Mouse (Mus musculus) right cerebral cortex, postnatal 36 days (tissue): ENCODE data around the gene Rccd1.

Experiments
- DNase-seq, 2 experiments: peaks; one replicate each; pipeline ENCODE4 v3.0.0; 2022; ENCODE audit warnings: low spot score in 2 of 2, mixed read lengths in 1 of 2

Rccd1 gene

DNA sequence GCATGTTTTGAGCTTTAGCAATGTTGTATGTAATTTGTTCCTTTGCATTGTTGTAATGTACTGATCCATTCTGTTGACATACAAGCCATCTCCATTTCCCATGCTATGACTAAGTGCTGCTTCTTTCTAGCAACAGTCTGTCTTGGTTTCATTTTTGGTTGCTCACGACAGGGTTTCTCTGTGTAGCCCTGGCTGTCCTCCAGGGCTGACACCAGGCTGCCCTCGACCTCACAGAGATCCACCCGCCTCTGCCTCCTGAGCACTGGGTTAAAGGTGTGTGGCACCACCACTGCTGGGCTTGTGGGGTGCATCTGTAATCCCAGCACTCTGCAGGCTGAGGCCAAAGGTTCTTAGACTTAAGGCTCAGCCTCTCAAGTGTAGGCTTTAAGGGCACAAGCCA lies 24.7 kb downstream of the Rccd1 start:
- DNase-seq = no peak

GRCm38 (mm10) chr7:80298754-80299153 lies 25.5 kb downstream of the Rccd1 start:
- no peak for DNase-seq

DNA sequence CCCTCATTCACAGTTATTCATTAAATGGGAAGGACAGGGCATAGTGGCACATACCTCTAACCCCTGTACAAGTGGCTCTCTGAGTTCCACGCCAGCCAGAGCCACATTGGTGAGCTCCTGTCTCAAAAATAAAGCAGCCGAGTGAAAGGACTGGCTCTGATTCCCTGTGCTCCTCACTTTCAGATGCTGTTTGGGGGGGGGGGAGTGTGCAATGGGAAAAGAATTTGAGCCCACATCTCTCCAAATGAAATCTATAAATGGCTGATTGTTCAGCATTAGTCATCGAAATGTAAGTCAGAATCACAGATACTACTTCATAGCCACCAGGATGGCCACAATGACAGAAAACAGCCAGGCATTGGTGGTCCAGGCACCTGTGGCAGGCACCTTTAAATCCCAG lies 27.2 kb downstream of the Rccd1 start:
- DNase-seq = no peak

GRCm38 (mm10) chr7:80296462-80296861 lies 27.8 kb downstream of the Rccd1 start:
- DNase-seq = no peak

DNA sequence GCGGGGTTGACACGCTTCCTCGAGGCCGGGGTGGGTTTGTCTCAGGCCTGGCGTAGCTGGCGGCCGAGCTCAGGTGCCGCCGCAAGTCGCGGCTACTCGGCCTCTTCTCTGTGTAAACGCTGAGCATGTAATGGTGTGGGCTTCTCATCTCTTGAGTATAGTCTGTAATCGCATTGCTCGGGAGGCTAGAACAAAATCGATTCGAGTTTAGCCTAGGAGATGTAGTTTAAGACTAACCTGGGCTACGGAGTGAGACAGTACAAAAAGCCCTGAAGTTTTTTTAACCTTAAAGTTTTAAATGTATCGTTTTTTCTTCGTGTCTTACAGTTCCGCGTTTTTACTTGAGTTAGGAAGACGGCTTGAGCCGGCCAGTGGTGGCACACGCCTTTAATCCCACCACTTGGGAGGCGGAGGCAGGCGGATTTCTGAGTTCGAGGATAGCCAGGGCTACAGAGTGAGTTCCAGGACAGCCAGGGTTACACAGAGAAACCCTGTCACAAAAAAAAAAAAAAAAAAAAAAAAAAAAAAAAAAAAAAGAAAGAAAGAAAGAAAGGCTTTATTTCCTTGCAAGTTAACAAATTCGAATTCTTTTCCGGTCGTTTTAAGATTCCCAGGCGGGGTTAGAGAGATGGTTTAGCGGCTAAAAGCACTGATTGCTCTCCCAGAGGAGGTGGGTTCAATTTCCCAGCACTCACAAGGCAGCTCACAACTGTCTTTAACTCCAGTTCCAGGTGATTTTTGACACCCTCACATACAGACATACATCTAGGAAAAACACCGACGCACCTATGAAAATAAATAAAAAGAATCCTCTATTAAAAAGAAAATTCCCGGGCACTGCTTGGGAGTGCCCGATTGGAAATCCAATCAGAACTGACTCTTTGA lies 29.2 kb downstream of the Rccd1 start:
- DNase-seq = no peak

DNA sequence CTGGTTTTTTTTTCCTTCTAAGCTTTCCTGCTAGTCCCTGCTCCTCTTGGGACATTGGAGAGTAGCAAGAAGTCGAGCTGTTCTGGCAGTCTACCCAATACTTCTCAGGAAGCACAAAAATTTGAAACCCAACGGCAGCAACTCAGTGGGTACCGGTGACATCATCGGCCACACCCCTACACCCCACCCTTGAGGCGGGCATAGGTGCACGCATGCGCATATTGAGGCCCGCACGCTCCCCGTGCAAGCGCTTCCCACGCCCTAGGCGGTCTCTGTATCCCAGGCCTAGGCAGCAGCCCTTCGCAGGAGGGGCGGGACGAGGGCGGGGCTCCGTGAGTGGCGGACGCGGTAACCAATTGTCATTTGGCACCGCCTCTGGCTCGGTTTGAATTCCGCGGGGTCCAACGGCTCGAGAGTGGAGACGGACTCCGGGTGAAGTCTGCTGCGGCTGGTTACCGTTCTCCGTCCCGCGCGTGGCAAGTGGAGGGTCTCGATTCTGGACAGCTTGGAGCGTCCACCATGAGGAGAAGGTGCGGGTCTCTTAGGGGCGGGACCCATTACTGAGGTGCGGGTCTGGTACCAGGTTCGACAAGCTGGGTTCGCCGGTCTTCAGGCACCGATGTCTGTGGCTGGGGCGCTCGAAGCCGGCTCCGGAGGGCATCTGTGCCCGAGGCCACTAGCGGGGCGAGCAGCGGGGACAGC lies 30.0 kb downstream of the Rccd1 start, which contains the start of gene Prc1:
TSS of gene Prc1 (plus strand) at position 389 of the 702 bp plus-strand sequence.
- DNase-seq = peak; percentile 97 to 98

- DNase-seq = no peak
Measured at GRCm38 (mm10) chr7:80287736-80288135, 36.5 kb downstream of the Rccd1 start.

- DNase-seq = no peak
Measured at GRCm38 (mm10) chr7:80285725-80286124, 38.5 kb downstream of the Rccd1 start.

GRCm38 (mm10) chr7:80284391-80284790 lies 39.9 kb downstream of the Rccd1 start:
- DNase-seq = no peak

- DNase-seq = no peak
Measured at GRCm38 (mm10) chr7:80283226-80283918, 40.9 kb downstream of the Rccd1 start.

- no peak for DNase-seq
Measured at GRCm38 (mm10) chr7:80281646-80282045, 42.6 kb downstream of the Rccd1 start.

DNA sequence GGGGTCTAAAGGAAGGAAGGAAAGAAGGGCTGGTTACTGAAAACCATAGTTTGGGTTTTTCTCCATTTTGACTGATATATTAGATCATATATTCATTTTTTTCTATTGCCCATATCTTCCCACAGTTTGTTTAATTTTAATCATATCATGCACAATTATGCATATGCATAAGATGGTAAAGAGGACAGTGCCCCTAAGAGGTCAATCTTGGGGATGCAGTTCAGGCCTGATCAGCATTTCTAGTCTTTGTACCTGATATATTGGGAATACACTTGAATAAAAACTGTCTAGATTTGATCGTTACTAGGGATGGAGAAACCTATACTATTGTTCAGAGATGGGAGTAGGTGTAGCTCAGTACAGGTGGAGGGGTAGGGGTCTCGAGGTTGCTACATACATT lies 43.3 kb downstream of the Rccd1 start:
- no peak for DNase-seq

DNA sequence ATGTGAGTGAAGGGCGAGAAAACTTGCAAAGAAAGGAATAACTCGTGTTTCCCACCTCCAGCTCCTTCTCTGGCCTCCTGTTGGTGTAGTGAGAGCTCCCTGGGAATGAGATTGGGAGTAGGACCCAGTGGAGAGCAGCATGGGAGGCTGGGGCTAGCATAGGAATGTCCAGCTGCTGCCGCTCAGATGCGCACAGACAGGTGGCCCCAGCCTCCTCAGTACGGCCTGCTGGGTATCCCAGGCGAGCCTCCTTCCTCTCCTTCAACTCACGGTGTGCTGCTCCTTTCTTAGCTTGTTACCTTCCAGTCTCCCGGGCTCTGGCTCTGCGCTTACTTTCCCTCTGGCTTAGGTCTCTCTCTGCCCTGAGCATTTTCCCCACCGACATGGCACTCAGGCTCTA lies 44.2 kb downstream of the Rccd1 start:
- DNase-seq = no peak

DNA sequence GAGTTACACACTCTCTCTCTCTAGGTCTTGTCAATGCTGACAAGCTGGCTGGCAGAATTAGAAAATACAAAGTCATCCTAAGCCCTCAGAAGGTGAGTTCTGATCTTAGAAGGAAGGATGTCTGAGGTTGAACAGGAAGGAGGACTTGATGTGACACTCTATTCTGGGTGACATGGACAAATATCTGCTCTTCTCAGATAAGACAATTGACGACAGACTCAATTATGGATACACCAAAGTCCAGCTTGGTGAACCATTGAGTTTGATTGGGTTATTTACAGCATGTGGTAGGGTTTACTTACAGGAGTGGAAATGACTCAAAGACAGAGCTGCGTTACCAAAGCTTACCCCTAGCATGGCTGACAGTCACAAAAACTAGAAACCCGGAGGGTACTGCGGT lies 47.9 kb downstream of the Rccd1 start:
- DNase-seq = no peak

GRCm38 (mm10) chr7:80273456-80273855 lies 50.8 kb downstream of the Rccd1 start:
- no peak for DNase-seq

GRCm38 (mm10) chr7:80269751-80270255 lies 54.5 kb downstream of the Rccd1 start:
- DNase-seq = no peak

DNA sequence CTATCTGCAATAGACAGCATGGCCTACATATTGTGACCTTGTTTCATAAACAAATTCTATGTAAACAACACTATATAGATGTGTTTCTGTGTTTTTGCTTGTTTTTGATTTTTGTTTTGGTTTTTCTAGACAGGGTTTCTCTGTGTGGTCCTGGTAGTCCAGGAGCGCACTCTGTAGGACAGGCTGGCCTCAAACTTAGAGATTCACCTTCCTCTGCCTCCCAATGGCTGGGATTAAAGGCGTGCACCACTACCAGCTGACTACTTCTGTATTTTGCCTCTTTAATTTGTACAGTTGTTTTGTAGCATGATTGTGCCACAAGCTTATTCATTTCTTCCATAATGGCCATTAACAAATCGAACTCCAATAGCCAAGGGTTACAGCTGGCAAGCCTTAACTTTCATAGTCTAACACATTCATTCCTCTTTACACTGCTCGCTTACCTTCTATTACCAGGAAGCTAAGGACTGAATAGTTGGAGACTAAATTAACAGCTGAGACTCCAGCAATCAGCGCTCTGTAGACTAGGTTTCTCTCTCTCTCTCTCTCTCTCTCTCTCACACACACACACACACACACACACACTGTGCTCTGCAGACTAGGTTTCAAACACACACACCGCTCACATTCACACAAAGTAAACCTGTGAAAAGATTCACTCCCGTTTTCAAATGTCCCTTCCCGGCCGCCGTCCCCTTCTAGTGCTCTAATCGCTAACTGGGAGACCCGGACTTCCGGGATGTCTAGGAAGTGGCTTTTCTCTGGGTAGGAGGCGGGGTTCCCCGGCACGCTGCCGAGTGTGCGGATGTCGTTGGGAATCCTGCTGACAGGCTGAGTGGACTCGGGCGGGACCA lies 55.1 kb downstream of the Rccd1 start, which contains the start of gene Vps33b:
TSS of gene Vps33b (plus strand) at position 753 of the 854 bp plus-strand sequence.
- DNase-seq = peak; percentile 93 to 94

- no peak for DNase-seq
Measured at GRCm38 (mm10) chr7:80267764-80268163, 56.5 kb downstream of the Rccd1 start.

DNA sequence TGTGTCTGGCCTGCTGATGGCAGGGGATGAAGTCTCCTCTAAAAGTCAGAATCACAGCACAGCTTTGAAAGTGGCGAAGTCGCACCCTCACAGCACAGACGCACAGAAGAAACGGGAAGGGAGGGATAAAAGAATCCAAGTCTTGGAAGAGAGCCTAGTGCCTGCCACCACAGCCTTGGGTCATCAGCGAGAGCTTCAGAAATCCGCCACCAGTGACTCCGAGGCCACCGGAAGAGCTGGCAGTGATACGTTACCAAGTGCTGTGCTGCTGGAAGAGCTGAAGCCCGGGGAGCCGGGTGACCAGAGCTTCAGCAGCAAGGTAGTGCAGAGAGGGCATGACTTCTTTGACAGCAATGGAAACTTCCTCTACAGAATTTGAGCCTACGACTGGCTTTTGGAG lies 59.6 kb downstream of the Rccd1 start:
- DNase-seq = no peak

GRCm38 (mm10) chr7:80261372-80261990 lies 62.8 kb downstream of the Rccd1 start:
- no peak for DNase-seq
